12 mouse cellular contexts compared by ENCODE assay signal in genomic region chr7:28793834-28794233, GRCm38 (mm10). TPM values are rescaled to one million over a fixed set of nuclear protein-coding genes. Genes with fewer than 3 reads are reported as not detected.
DNase-seq lines count a peak whose midpoint lies in the region; ATAC-seq and TF ChIP-seq lines count a peak whose summit lies in the region.
"Had no signal": no experiment of that assay in that cellular context is flagged by ENCODE, and none has a peak within 500 bp of the region (broad histone marks: within the 10 kb centered on the region; RNA-seq: fewer than 3 reads in every experiment).

No protein-coding gene starts in this region.

- no peaks in the 10 kb centered on the region for H3K27me3 ChIP-seq in heart, postnatal 0 days (ENCODE audit: control insufficient read depth, insufficient read depth, low read length)
- H3K27me3 ChIP-seq in heart, embryonic 10.5 days (ENCODE audit: insufficient read depth, poor library complexity, severe bottlenecking) = no peaks in the 10 kb centered on the region
- H3K27me3 ChIP-seq in hindbrain, embryonic 11.5 days (ENCODE audit: control insufficient read depth, insufficient read depth, low read length) = no peaks in the 10 kb centered on the region
- H3K27me3 ChIP-seq: limb, embryonic 12.5 days had no signal

- ATAC-seq in heart, postnatal 0 days (ENCODE audit: insufficient read depth, low read depth) = no peak
- ATAC-seq in hindbrain, embryonic 11.5 days (ENCODE audit: low FRiP score) = no peak

- H3K9me3 ChIP-seq in heart, postnatal 0 days (replicated peaks; ENCODE audit: control insufficient read depth, low read length) = no peaks in the 10 kb centered on the region
- no peaks in the 10 kb centered on the region for H3K9me3 ChIP-seq in heart, embryonic 10.5 days
- H3K9me3 ChIP-seq in hindbrain, embryonic 11.5 days (ENCODE audit: control insufficient read depth, low read length) = no peaks in the 10 kb centered on the region
- H3K9me3 ChIP-seq: hindbrain, embryonic 12.5 days; limb, embryonic 12.5 days had no signal

- H3K36me3 ChIP-seq in heart, postnatal 0 days (replicated peaks; ENCODE audit: control insufficient read depth, insufficient read depth, low read length) = no peaks in the 10 kb centered on the region
- H3K36me3 ChIP-seq in heart, embryonic 10.5 days = no peaks in the 10 kb centered on the region
- no peaks in the 10 kb centered on the region for H3K36me3 ChIP-seq in hindbrain, embryonic 11.5 days (ENCODE audit: control insufficient read depth, insufficient read depth, low read length)
- H3K36me3 ChIP-seq: hindbrain, embryonic 12.5 days; limb, embryonic 12.5 days had no signal

- peak; percentile 35; the same call in 1 of the 2 replicates for TF ChIP-seq CTCF in heart, postnatal 0 days (IDR thresholded peaks at IDR 0.05; ENCODE audit: low read depth)

- no peak for DNase-seq in heart, postnatal 0 days (ENCODE audit: low spot score)
- no peak for DNase-seq in heart, embryonic 10.5 days (ENCODE audit: low spot score)
- peak; percentile 83 for DNase-seq in 416B (ENCODE audit: low read depth)
- peak; percentile 64 for DNase-seq in MEL-GATA-1-ER (ENCODE audit: extremely low read depth, low read depth)
- peak; percentile 58 for DNase-seq in lung, postnatal 25 days (ENCODE audit: low spot score)
- DNase-seq in ovary, adult 18-20 months (ENCODE audit: low spot score) = no peak
- DNase-seq in hindbrain, embryonic 11.5 days (ENCODE audit: low spot score) = no peak
- DNase-seq in urinary bladder, postnatal 36 days (ENCODE audit: low spot score in 2 of 2) = no peak
- DNase-seq: cerebellum, adult 9-10 months; right cerebral cortex, postnatal 4 days had no signal

- no peak overlapping the region for H3K4me2 ChIP-seq in heart, postnatal 0 days (ENCODE audit: low read depth, low read length)
- H3K4me2 ChIP-seq in hindbrain, embryonic 11.5 days (replicated peaks; ENCODE audit: low read depth, low read length) = no peak overlapping the region
- H3K4me2 ChIP-seq: hindbrain, embryonic 12.5 days; limb, embryonic 12.5 days had no signal

- no peak overlapping the region for H3K27ac ChIP-seq in heart, postnatal 0 days (ENCODE audit: low read depth)
- no peak overlapping the region for H3K27ac ChIP-seq in heart, embryonic 10.5 days
- no peak overlapping the region for H3K27ac ChIP-seq in hindbrain, embryonic 11.5 days (ENCODE audit: low read depth, low read length)
- H3K27ac ChIP-seq: hindbrain, embryonic 12.5 days; limb, embryonic 12.5 days had no signal

- WGBS in heart, postnatal 0 days = 39% methylated on average over 2 of the region's 2 CpGs
- 38% methylated on average over 2 of the region's 2 CpGs for WGBS in heart, embryonic 10.5 days
- 31% methylated on average over 2 of the region's 2 CpGs for WGBS in hindbrain, embryonic 11.5 days

- TF ChIP-seq EP300 in heart, postnatal 0 days (IDR thresholded peaks at IDR 0.05; ENCODE audit: low read depth) = no peak

- H3K4me3 ChIP-seq in heart, postnatal 0 days (ENCODE audit: low read depth, low read length) = no peak overlapping the region
- H3K4me3 ChIP-seq in heart, embryonic 10.5 days = no peak overlapping the region
- no peak overlapping the region for H3K4me3 ChIP-seq in hindbrain, embryonic 11.5 days (ENCODE audit: low read depth, low read length)
- H3K4me3 ChIP-seq: hindbrain, embryonic 12.5 days; limb, embryonic 12.5 days had no signal

- H3K4me1 ChIP-seq in heart, postnatal 0 days (ENCODE audit: control insufficient read depth, insufficient read depth) = peaks cover 3% of the 10 kb centered on the region; the same call in 1 of the 2 replicates
- H3K4me1 ChIP-seq in heart, embryonic 10.5 days = peaks cover 38% of the 10 kb centered on the region
- no peaks in the 10 kb centered on the region; the same call in 1 of the 2 replicates for H3K4me1 ChIP-seq in hindbrain, embryonic 11.5 days (replicated peaks; ENCODE audit: control insufficient read depth, insufficient read depth, low read length)

- no peak overlapping the region for H3K9ac ChIP-seq in heart, postnatal 0 days (replicated peaks; ENCODE audit: low read depth, low read length)
- H3K9ac ChIP-seq in hindbrain, embryonic 11.5 days (ENCODE audit: low read depth, low read length) = no peak overlapping the region
- H3K9ac ChIP-seq: hindbrain, embryonic 12.5 days; limb, embryonic 12.5 days had no signal

RNA-seq across cellular contexts. Expression of gene Rinl, which starts 5.1 kb away (rescaled TPM):
- total RNA-seq in heart, postnatal 0 days (2014; rRNA removed; ENCODE audit: low replicate concordance) = 2.1 and 2.7 TPM in 2 replicates
- polyA plus RNA-seq in heart, postnatal 0 days (2015; fragmentation: Nextera tagmentation; extraction: Ambion mirVana) = 2.3 and 2.4 TPM in 2 replicates
- polyA plus RNA-seq in heart, embryonic 10.5 days (2016; fragmentation: Nextera tagmentation; extraction: Ambion mirVana) = 3.8 and 5.2 TPM in 2 replicates
- 2.5 and 2.7 TPM in 2 replicates for polyA plus RNA-seq in hindbrain, embryonic 11.5 days (2014; fragmentation: Nextera tagmentation; extraction: Ambion mirVana)

RNA-seq across cellular contexts. Expression of gene Hnrnpl, which starts 14.5 kb away (rescaled TPM):
- 259 and 275 TPM in 2 replicates for total RNA-seq in heart, postnatal 0 days (2014; rRNA removed; ENCODE audit: low replicate concordance)
- polyA plus RNA-seq in heart, postnatal 0 days (2015; fragmentation: Nextera tagmentation; extraction: Ambion mirVana) = 149 and 171 TPM in 2 replicates
- polyA plus RNA-seq in heart, embryonic 10.5 days (2016; fragmentation: Nextera tagmentation; extraction: Ambion mirVana) = 213 and 221 TPM in 2 replicates
- 306 and 312 TPM in 2 replicates for polyA plus RNA-seq in hindbrain, embryonic 11.5 days (2014; fragmentation: Nextera tagmentation; extraction: Ambion mirVana)

RNA-seq across cellular contexts. Expression of gene Nfkbib, which starts 26.5 kb away (rescaled TPM):
- total RNA-seq in heart, postnatal 0 days (2014; rRNA removed; ENCODE audit: low replicate concordance) = 3.5 and 16.1 TPM in 2 replicates
- polyA plus RNA-seq in heart, postnatal 0 days (2015; fragmentation: Nextera tagmentation; extraction: Ambion mirVana) = 25.7 and 26.7 TPM in 2 replicates
- polyA plus RNA-seq in heart, embryonic 10.5 days (2016; fragmentation: Nextera tagmentation; extraction: Ambion mirVana) = 50.5 and 50.7 TPM in 2 replicates
- polyA plus RNA-seq in hindbrain, embryonic 11.5 days (2014; fragmentation: Nextera tagmentation; extraction: Ambion mirVana) = 42.0 and 43.7 TPM in 2 replicates

RNA-seq across cellular contexts. Expression of gene Sirt2, which starts 27.3 kb away (rescaled TPM):
- total RNA-seq in heart, postnatal 0 days (2014; rRNA removed; ENCODE audit: low replicate concordance) = 44.7 and 53.0 TPM in 2 replicates
- 60.6 and 61.0 TPM in 2 replicates for polyA plus RNA-seq in heart, postnatal 0 days (2015; fragmentation: Nextera tagmentation; extraction: Ambion mirVana)
- 53.8 and 57.8 TPM in 2 replicates for polyA plus RNA-seq in heart, embryonic 10.5 days (2016; fragmentation: Nextera tagmentation; extraction: Ambion mirVana)
- 79.1 and 80.3 TPM in 2 replicates for polyA plus RNA-seq in hindbrain, embryonic 11.5 days (2014; fragmentation: Nextera tagmentation; extraction: Ambion mirVana)

RNA-seq across cellular contexts. Expression of gene Ech1, which starts 31.2 kb away (rescaled TPM):
- total RNA-seq in heart, postnatal 0 days (2014; rRNA removed; ENCODE audit: low replicate concordance) = 483 and 823 TPM in 2 replicates
- polyA plus RNA-seq in heart, postnatal 0 days (2015; fragmentation: Nextera tagmentation; extraction: Ambion mirVana) = 806 and 928 TPM in 2 replicates
- 118 and 136 TPM in 2 replicates for polyA plus RNA-seq in heart, embryonic 10.5 days (2016; fragmentation: Nextera tagmentation; extraction: Ambion mirVana)
- 83.8 and 84.2 TPM in 2 replicates for polyA plus RNA-seq in hindbrain, embryonic 11.5 days (2014; fragmentation: Nextera tagmentation; extraction: Ambion mirVana)

Comparison
In these comparisons a context has a peak if more than half of its experiments do, and no peak if none do; other contexts are left out.
1. DNase-seq: peak in 416B (single experiment), MEL-GATA-1-ER (single experiment) and lung, postnatal 25 days (single experiment); none in heart, postnatal 0 days (single experiment), heart, embryonic 10.5 days (single experiment), ovary, adult 18-20 months (single experiment), hindbrain, embryonic 11.5 days (single experiment) and urinary bladder, postnatal 36 days (0 of 2).